Mouse (Mus musculus) cerebellum, postnatal 14 days (tissue): Measurements from ENCODE around the gene Rapgef1.
"Not testable (repeated sequence)": the region's sequence is repeated elsewhere in the genome, so short reads cannot be mapped to it uniquely, and the experiment has no call there.

Experiments used
- DNase-seq, 2 experiments: peaks; one replicate each; pipeline ENCODE4 v3.0.0; 2021; ENCODE audit warnings: mixed read lengths in 2 of 2

The Rapgef1 gene

DNA sequence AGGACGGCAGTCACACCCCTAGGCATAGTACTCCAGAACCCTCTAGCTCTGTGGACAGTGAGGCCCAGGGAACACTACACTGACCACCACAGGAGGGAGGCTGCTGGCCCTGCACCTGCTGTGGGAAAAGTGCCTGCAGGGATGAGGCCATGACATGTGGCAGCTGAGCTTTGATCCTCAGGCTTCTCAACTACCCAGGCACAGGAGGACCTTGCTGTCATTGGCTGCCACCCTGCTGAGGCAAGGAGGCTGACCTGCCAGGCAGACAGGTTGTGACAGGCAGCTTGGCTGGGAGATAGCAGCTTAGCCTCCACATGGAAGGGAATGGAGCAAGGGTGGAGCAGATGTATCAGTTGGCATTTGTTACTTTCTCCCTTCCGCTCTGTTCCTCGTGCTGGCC lies 86.0 kb downstream of the Rapgef1 start:
- DNase-seq, result peak; percentile 87 to 93

DNA sequence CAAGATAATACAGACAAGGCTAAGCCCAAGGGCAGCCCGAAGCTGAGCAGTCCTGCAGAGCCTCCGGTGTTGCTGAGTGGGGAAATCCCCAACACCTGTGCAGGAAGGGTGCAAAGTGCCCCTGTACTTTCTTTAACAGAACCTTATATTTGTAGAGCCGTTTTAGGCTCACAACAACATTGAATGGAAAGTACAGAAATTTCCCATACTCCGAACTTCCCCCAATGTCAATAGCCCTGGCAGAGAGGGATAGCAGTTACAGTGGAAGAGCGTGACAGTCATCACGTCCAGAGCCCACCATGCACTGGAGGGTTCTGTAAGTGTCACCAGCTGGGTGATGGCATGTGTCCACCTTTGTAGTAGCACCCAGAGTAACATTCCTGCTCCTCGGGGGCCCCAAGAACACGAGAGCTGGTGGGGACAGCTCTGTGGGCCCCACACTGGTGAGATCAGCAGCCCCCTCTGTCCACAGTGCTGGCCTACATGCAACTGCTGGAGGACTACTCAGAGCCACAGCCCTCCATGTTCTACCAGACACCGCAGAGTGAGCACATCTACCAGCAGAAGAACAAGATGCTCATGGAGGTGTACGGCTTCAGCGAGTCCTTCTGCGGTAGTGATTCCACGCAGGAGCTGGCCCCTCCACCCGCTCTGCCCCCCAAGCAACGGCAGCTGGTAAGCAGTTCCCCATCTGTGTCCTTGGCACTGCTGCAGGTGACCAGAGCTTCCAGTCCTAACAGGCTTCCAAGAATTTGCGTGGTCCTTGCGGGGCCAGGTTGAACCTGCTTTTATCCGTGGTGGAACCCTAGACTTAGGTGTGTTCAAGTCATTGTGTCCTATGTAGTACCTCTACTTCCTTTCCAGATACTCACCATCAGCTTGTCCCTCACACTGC lies 87.5 kb downstream of the Rapgef1 start:
- DNase-seq, result peak; percentile 82 to 85

DNA sequence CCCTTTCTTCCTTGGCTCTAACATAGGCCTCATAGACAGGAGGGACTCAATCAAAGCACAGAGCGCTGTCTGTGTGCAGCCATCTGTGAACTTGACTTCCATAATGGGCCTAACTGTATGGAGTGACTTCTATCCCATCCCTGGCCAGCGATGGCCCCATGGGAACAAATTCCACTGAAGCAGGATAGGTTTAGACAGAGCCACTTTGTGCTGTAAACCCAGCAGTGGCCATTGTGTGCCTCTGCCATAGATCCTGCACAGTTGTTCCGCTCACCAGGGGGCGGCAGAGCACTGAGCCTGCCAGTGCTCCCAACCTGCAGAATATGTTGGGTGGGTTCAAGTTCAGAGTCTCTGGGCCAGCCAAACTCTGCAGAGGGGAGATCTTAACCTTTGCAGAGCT lies 88.2 kb downstream of the Rapgef1 start:
- DNase-seq, result peak; percentile 63 to 66

DNA sequence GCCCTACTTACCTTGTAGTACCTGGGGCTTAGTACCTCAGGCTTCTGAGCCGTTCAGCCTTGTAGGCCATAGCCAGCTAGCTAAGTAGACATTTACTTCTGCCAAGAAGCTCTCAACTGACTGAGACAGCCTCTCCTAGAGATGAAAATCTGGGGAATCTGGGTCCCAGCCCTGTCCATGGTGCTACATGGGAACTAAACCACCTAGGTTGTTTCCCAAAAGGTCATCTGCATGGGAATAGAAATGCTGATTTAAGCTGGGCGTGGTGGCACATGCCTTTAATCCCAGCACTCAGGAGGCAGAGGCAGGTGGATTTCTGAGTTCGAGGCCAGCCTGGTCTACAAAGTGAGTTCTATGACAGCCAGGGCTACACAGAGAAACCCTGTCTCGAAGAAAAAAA lies 88.7 kb downstream of the Rapgef1 start:
- not testable (repeated sequence) for DNase-seq

DNA sequence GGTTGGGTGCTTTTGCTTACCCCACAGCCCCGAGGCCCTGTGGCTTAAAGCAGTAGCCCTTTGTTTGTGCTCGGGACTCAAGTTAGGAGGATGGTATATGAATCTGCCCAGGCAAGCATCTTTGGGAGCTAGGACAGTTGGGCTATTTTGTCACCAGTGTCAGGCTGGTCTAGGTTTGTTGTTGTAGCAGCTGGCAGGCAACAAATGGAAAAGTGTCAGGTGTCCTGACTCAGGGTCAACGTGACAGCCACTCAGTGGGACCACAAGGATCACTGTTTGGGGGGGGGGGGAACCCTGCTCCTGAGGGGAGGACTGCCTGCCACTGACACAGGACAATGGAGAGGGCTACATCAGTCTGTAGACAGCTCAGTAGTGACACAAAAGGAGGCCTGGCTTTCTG lies 91.5 kb downstream of the Rapgef1 start:
- DNase-seq, result no peak

DNA sequence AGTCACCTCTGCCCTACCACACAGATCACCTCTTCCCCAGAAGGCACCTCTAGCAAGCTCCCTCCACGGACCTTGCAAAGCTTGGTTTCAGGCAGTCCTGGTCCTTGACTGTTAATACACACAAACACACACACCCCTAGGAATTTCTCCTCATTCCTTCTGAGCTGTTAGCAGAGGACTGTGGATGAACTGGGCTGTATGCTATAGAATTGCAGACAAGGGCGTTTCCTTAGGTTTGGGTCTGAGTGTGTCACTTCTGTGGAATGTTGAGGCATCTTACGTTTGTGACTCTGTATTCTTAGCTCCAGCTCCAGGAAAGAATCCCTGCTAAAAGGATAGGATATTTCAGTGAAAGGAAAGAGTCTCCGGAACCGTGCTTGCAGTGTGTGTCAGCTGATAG lies 92.4 kb downstream of the Rapgef1 start:
- no peak for DNase-seq

DNA sequence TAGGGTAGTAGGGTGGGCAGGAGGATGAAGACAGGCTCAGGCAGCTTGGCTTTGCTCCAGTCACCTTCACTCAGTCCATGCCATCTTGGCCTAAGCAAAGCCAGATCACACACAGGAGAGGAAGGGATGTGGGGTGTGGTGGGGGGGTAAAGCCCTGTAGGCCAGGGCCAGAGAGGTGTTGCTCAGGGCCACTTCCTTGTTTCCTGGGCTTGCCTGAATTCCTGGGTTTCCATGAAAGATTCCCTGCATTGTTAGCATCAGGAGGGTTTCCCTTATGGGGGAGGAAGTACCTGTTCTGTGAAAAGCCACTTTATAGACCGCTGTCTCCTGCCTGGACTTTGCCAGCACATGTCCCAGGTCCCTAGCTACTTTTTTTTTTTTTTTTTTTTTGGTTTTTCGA lies 94.0 kb downstream of the Rapgef1 start:
- no peak for DNase-seq

DNA sequence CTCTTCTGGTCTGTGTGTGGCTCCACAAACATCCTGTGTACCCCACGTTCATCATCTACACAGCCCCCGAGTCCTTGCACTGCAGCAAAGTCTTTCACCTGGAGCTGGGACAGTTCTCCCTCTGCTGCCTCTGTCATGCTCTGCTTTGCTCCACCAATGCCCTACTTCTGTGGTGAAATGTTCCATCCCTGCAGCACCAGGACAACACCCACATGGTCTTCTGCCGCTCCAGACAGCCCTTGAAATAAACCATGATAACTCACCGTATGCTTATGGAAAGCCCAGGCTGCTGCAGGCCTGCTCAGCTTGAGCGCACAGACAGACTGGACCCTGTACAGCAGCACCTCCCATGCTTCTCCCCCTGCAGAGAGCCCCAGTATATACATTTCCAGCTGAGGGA lies 94.6 kb downstream of the Rapgef1 start:
- no peak for DNase-seq

DNA sequence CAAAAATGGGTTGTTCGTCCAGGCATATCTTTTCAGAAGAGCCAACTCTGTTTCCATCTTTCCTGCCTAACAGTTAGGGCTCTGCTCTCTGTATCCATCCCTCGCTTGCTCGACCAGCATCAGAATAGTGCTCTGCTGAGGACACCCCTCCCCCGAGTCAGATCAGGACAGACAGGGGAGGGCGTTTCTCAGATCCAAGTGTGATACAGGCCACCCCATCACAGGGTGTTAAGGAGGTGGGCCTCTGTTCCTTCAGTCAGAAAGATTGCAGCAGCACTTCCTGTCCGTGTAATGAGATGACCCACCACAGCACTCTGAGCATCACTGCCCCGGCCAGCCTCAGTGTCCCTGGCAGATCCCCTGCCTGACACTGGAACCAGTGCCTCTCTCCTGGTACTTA lies 96.6 kb downstream of the Rapgef1 start:
- no peak for DNase-seq

DNA sequence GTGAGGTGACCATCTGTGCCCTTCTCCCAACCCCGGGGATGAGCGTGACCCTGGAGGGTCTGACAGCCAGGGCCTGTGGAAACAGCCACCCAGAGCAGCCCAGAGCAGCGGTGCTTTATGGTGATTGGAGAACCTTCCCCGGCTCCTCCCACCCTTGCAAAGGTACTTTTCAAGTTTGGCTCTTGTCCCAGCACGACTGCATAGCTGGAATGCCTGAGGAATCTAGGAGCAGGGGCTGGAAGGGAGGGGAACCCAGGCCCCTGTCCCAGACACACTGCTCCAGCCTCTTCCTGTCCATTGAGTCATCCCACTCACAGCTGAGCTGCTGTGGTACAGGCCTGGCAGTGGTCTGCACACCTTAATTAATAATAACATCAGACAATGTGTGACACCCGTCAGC lies 97.2 kb downstream of the Rapgef1 start:
- no peak for DNase-seq

DNA sequence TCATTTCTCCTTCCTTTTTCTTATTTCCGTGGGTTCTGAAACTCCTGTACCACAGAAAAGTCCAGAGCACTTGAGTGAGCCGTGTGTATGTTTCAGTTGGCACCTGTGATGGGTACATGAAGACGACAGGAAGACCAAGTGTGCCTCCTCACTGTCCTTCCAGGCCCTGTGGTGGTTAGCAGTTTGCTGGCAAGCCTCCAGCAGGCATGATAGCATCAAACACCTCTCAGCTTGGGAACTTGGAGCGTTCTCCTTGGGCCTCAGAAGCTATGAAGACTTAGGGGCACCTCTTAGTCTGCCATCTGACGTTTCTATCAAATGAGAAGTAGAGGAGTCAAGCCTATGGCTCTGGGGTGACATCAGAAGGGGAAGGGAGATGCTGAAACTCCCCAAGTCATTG lies 99.1 kb downstream of the Rapgef1 start:
- no peak for DNase-seq

DNA sequence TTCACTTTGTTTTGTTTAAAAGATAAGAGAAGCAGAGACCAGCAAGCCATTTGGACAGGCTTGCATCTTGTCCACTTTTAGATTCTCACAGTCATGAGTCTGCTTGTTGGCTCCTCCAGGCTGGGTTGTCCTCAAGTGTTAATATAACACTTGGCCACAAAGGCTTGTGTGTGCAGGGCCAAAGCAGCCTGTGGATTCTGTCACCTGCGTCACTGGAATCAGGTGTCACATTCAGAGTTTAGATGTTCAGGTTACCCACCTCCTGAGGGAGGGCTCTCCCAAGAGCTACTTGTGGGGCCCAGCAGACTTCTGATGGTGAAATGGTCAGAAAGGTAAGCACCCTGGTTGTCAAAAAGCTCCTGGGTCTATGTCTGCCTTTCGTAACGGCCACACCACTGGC lies 103.6 kb downstream of the Rapgef1 start:
- no peak for DNase-seq

DNA sequence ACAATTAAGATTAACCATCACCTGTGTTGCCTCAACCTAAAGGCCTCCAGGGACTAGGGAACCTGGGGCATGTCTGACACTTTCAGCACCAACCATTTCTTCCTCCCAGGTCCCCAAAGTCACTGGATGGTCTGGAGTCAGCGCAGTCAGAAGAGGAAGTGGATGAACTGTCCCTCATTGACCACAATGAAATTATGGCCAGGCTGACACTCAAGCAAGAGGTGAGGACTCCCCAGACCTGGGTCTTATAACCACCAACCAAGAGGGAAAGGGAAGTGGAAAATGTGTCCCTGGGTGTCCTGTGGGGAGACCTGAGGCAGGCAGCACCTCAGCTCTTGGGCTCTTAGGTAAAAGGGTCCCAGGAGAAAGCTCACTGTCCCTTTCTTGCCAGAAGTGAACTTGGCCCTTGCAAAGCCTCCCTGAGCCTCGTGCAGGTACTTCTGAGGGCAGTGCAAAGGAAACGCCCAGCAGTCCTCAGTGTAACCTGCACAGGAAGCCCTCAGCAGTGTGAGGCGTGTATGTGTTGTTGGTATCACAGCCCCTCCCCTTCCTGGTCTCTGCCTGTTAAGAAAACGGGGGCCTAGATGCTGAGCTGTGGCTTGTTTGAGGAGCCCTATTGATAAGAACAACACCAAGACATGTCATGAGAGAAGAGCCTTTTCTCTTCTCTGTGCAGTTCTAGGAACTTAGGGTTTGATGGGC lies 105.3 kb downstream of the Rapgef1 start:
- no peak for DNase-seq

DNA sequence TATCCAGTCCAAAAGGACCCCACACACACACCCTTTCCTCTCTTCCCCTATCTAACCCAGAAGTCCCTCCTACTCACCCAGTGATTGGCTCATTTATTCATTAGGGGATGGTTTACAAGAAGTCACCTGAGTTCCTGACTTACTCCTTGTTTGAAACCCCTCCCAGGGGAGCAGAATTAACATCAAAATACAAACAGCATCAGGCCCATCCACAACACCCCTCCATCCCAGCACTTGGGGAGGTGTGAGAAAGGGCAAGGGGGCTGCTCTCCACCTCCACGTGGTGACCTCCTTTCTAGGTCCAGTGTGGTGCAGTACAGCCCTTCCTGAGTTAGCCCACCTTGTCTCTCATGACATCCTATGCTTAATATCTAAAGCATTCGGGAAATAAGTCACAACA lies 110.0 kb downstream of the Rapgef1 start:
- DNase-seq, result no peak

DNA sequence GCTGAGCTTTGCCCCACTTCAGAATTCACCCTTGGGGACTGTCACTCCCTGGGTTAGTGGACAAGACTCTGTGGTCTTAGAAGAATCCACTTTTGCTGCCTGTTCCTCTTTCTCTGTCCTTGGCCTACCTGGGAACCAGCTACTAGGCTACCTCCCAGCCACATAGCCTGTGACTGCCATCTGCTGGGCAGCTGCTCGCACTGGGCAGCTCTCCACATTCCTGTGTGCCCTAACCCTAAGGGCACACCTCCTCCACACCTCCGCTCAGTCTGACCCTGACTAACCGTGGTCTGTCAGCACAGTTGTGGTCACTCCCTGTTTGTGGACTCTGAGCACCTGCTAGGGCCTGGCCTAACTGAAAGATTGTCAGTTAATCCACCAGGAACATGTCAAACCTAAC lies 112.0 kb downstream of the Rapgef1 start:
- DNase-seq, result peak; percentile 60 to 65

DNA sequence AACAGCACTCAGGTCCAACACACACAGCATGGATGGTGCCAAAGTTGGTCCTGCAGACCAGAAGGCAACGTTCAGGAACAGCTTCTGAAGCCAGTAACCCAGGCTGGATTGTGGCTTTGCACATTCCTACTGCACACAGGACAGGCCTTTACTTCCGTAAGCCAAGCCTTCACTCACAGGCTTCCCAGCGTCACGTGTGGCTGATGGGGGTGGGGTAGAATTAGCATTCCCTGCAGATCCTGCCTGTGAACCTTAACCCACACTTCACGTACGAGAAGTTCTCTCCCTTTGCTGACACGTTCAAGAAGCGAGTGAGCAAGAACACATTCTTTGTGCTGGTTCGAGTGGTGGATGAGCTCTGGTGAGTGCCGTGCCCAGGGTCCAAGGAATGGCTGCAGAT lies 113.0 kb downstream of the Rapgef1 start:
- DNase-seq, result no peak

DNA sequence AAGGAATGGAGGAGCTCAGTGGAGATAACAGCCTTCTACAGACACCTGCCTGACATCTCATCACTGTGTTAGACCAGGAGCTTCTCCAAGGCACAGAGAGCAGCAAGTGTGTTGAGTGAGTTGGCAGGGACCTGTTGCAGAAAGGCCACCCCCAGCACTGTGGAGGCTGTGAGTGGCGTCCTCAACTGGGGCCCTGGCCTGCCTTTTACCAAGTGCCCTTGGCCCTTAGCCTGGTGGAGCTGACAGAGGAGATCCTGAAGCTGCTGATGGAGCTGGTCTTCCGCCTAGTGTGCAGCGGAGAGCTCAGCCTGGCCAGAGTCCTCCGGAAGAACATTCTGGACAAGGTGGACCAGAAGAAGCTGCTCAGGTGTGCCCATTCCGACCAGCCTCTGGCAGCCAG lies 113.8 kb downstream of the Rapgef1 start:
- no peak for DNase-seq

DNA sequence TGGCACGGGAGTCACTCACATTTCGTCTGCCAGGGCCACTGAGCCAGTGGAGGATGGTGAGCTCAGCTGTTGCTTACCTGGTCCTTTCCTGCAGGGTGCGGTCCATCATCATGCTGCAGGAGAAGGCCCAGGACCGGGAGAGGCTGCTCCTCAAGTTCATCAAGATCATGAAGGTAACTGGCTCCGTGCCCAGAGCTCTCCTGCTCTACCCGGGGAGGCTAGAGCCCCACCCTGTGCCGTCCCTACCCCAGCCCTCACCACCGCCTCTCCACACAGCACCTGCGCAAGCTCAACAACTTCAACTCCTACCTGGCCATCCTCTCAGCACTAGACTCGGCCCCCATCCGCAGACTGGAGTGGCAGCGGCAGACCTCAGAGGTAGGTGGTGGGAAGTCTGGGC lies 116.2 kb downstream of the Rapgef1 start:
- no peak for DNase-seq

DNA sequence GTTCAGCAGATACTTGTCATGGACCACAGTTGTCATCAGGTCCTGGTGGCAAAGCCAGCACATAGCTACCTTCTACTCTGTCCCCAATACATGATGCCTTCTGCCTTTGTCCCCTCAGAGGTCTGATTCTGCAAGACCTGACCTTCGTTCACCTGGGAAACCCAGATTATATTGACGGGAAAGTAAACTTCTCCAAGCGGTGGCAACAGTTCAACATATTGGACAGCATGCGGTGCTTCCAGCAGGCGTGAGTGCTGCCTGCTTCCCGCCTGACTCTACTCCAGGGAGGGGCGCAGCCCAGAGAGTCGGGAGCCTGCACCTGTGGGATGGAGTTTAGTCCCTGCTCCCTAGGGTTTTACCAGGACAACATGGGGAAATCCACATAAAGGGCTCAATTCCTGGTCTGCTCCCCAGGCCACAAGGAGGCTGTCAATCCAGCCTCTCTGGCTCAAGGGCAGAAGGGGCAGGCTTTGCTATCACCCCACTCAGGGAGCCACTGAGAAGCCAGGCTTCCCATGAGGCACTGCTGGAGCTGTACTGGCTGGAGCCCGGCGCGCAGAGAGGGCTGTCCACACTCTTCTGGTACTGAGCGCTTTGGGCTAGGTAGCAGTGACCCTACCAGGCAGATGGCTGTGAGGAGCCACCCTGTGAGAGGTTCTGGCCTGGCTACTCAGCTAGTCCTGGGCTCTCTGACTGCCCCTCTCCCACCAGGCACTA lies 117.8 kb downstream of the Rapgef1 start:
- no peak for DNase-seq

DNA sequence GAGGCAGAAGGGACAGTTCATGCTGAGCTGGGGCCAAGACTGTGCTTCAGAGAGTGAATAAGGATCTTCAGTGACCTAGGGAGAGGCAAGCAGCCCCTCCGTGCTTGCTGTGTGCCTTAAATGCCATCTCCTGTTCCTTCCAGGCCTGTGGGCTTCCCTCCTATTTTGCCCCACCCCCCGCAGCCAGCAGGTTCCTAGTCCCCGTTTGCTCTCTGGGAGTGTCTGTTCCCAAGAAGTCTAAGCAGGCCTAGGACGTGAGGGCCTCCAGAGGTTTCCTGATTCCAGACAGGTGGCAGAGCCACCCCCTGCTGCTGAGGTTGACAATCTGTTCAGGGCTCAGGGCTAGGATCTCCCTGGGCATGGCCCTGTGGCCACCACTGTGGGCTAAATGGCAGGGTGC lies 119.3 kb downstream of the Rapgef1 start:
- no peak for DNase-seq

DNA sequence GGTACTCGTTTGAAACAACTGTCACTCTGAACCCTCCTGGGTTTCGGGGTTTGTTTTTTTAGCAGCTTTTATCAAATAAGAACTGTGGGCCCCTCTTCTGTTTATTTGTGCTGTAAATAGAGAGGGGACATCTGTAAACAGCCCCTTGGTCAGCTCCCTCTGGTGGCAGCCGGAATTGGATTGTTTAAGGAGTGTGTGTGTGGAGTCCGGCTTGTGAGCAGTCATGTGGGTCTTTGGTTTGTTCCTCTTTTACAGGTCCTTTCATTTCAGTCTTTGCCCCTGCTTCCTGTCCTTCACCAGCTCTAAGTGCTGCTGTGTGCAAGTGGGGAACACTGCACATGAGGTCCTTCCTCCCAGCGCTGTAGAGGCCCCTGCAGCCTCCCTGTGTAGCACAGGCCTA lies 119.8 kb downstream of the Rapgef1 start:
- DNase-seq, result no peak

DNA sequence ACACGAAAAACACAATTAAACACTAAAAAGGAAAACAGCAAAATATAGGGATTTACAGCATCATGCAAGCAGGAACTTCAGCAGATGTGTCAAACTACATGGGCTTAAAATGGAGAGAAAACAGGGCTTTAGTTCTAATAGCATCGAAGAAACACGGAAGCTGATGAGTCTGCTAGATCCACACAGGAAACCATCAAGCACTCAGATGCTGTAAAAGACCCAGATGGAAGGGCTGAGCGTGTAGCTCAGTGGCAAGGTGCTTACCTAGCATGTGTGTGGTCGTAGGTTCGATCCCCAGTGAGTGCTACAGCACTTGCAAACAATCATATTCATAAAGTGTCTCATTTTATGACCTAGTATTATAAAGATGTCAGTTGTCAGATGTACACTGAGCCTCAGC lies 121.7 kb downstream of the Rapgef1 start:
- DNase-seq, result no peak

DNA sequence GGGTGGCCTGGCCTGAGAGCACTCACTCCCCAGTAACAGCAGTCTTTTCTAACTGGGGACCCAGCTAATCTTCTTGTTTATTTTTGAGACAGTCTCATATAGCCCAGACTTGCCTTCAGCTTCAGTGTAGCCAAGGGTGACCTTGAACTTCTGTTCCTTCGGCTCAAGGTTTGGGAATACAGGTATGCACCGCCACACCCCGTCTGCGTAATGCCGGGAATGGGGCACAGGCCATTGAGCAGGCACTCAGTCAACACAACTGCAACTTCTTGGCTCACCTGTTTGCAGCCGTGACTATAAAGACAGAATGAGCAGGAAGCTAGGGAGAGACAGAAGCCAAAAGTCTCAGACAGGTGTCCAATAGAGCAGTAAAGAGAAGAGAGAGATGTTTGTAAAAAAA lies 124.7 kb downstream of the Rapgef1 start:
- DNase-seq, result no peak
